Mouse (Mus musculus): Measurements from ENCODE around the gene Fcrl5. TPM values are rescaled to one million over a fixed set of nuclear protein-coding genes. Genes with fewer than 3 reads are reported as not detected.

Gene Fcrl5
- total and polyA plus RNA-seq, 3 experiments = 3.8 to 19.2 (median 16.9) TPM

DNA sequence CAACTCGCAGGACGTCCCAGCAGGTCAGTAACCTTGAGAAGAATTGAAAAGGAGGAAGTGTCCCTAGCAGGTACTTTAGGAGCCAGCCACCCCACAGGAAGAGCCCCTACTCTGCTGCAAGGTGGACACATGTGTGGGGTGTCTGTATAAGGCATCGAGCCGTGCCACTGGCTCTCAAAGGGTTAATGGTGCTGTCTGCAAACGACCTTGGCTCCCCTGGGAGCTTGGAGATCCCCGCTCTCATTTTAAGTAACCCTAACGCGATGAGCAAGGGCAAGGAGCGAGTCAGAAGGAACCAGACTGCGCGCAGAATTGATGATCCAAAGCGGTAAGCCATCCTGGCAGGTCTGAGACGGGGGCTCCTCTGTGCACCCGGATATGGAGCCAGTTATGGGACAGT is 114.3 kb downstream of the Fcrl5 start:
- in situ Hi-C loops (cut with MboI; ENCODE audit: low pct_ligation_motif_present, low pct_unique_long_range_greater_than_20kb, low sequenced_read_pairs) = loop anchor here (5.0 kb wide), 1 partner anchor 43 kb away; no protein-coding TSS in a partner anchor

More for the DNA sequence above, 114.3 kb downstream of the Fcrl5 start:
- H3K27me3 ChIP-seq (replicated peaks) = no peaks in the 10 kb centered on the region
- H3K4me2 ChIP-seq (ENCODE audit: insufficient read depth, low read depth, poor library complexity, severe bottlenecking) = peak overlapping the region; percentile 78
- DNase-seq (ENCODE audit: extremely low read depth) = peak; percentile 61
- dilution Hi-C loops (cut with MboI; ENCODE audit: extremely low pct_ligation_motif_present, extremely low pct_unique_long_range_greater_than_20kb, low sequenced_read_pairs) = no loop called here
- no peaks in the 10 kb centered on the region for H3K79me2 ChIP-seq (replicated peaks; ENCODE audit: control insufficient read depth, extremely low read depth, insufficient read depth, poor library complexity, severe bottlenecking)
- peaks cover 5 to 34% of the 10 kb centered on the region in 2 experiments for H3K4me1 ChIP-seq (ENCODE audit: control insufficient read depth in 1 of 2, insufficient read depth in 2 of 2)
- no peaks in the 10 kb centered on the region for H3K9me3 ChIP-seq (replicated peaks; ENCODE audit: low read length)
- no peaks in the 10 kb centered on the region for H3K36me3 ChIP-seq (replicated peaks in 1 of 2; ENCODE audit: control insufficient read depth in 1 of 2, insufficient read depth in 1 of 2, low read length in 1 of 2)
- H3K9ac ChIP-seq (ENCODE audit: insufficient read depth, low read depth) = no peak overlapping the region; the same call in 1 of the 2 replicates
- peak overlapping the region in 1 of 3 experiments; percentile 22 for H3K4me3 ChIP-seq (replicated peaks in 1 of 3; ENCODE audit: low read depth in 2 of 3, low read length in 2 of 3, poor library complexity in 1 of 3)
- no peak for TF ChIP-seq IRF4 (IDR thresholded peaks at IDR 0.05; ENCODE audit: low read depth, low read length)
- TF ChIP-seq MEF2A (IDR thresholded peaks at IDR 0.05; ENCODE audit: borderline replicate concordance, low read depth, low read length) = peak; percentile 55; the same call in 1 of the 2 replicates
- no peak overlapping the region for H3K27ac ChIP-seq (ENCODE audit: insufficient read depth, low read depth)

Other genes with a start within 250 kb of the Fcrl5 start
- not detected in 2 replicates for gene Fcrls, start 172.0 kb upstream of the Fcrl5 start, total RNA-seq (2012; rRNA removed)
- gene Fcrls, start 172.0 kb upstream of the Fcrl5 start, total RNA-seq (2014; rRNA removed) = not detected in 2 replicates
- gene Fcrls, start 172.0 kb upstream of the Fcrl5 start, polyA plus RNA-seq (2012; ENCODE audit: insufficient read length, low read depth) = 0.13 and 0.14 TPM in 2 replicates
- gene Cd5l, start 77.9 kb upstream of the Fcrl5 start, total RNA-seq (2012; rRNA removed) = 0.13 and 0.17 TPM in 2 replicates
- 0.11 and 0.15 TPM in 2 replicates for gene Cd5l, start 77.9 kb upstream of the Fcrl5 start, total RNA-seq (2014; rRNA removed)
- gene Cd5l, start 77.9 kb upstream of the Fcrl5 start, polyA plus RNA-seq (2012; ENCODE audit: insufficient read length, low read depth) = 0.11 TPM in 1 of 2 replicates, not detected in the other
- gene Fcrl1, start 59.4 kb upstream of the Fcrl5 start, total RNA-seq (2012; rRNA removed) = 17.6 and 20.6 TPM in 2 replicates
- gene Fcrl1, start 59.4 kb upstream of the Fcrl5 start, total RNA-seq (2014; rRNA removed) = 45.2 and 47.1 TPM in 2 replicates
- gene Fcrl1, start 59.4 kb upstream of the Fcrl5 start, polyA plus RNA-seq (2012; ENCODE audit: insufficient read length, low read depth) = 50.1 and 54.9 TPM in 2 replicates
- gene Etv3, start 89.6 kb downstream of the Fcrl5 start, total RNA-seq (2012; rRNA removed) = 12.6 and 13.1 TPM in 2 replicates
- gene Etv3, start 89.6 kb downstream of the Fcrl5 start, total RNA-seq (2014; rRNA removed) = 16.8 and 17.3 TPM in 2 replicates
- 22.7 and 24.1 TPM in 2 replicates for gene Etv3, start 89.6 kb downstream of the Fcrl5 start, polyA plus RNA-seq (2012; ENCODE audit: insufficient read length, low read depth)
- 7.7 and 8.7 TPM in 2 replicates for gene Arhgef11, start 181.8 kb downstream of the Fcrl5 start, total RNA-seq (2012; rRNA removed)
- gene Arhgef11, start 181.8 kb downstream of the Fcrl5 start, total RNA-seq (2014; rRNA removed) = 5.0 and 5.6 TPM in 2 replicates
- gene Arhgef11, start 181.8 kb downstream of the Fcrl5 start, polyA plus RNA-seq (2012; ENCODE audit: insufficient read length, low read depth) = 7.6 and 11.7 TPM in 2 replicates

Measured in CH12.LX (cell line).